Mouse (Mus musculus): ENCODE results near the gene Gmppa. TPM values are rescaled to one million over a fixed set of nuclear protein-coding genes. Genes with fewer than 3 reads are reported as not detected.

The Gmppa gene
- polyA plus RNA-seq, 1 experiment = 70.6 TPM

- Histone ChIP-seq H3K27ac (ENCODE audit: insufficient read depth, low read length) (no peak overlapping the region), H3K4me1 (ENCODE audit: control insufficient read depth, insufficient read depth, low read length) (0 out of 2 replicates have a peak, but pooled peaks cover 2% of the 10 kb centered on the region), H3K4me3 (ENCODE audit: insufficient read depth, low read length) (no peak overlapping the region)
- no peak for TF ChIP-seq POLR2A (IDR thresholded peaks at IDR 0.05; ENCODE audit: low read depth, low read length)
- no peak for TF ChIP-seq CTCF (IDR thresholded peaks at IDR 0.05; ENCODE audit: borderline replicate concordance, insufficient read depth, low read length)
Observed at GRCm38 (mm10) chr1:75443247-75444024, 7.7 kb downstream of the Gmppa start.

GRCm38 (mm10) chr1:75444208-75444607 is 8.5 kb downstream of the Gmppa start:
- Histone ChIP-seq H3K4me1 (ENCODE audit: control insufficient read depth, insufficient read depth, low read length) (0 out of 2 replicates have a peak, but pooled peaks cover 2% of the 10 kb centered on the region), H3K4me3 (ENCODE audit: insufficient read depth, low read length) (no peak overlapping the region), H3K27ac (ENCODE audit: insufficient read depth, low read length) (no peak overlapping the region)
- no peak for TF ChIP-seq CTCF (IDR thresholded peaks at IDR 0.05; ENCODE audit: borderline replicate concordance, insufficient read depth, low read length)
- TF ChIP-seq POLR2A (IDR thresholded peaks at IDR 0.05; ENCODE audit: low read depth, low read length) = no peak

- no peak for TF ChIP-seq POLR2A (IDR thresholded peaks at IDR 0.05; ENCODE audit: low read depth, low read length)
- no peak for TF ChIP-seq CTCF (IDR thresholded peaks at IDR 0.05; ENCODE audit: borderline replicate concordance, insufficient read depth, low read length)
- Histone ChIP-seq H3K27ac (ENCODE audit: insufficient read depth, low read length) (no peak overlapping the region), H3K4me3 (ENCODE audit: insufficient read depth, low read length) (no peak overlapping the region), H3K4me1 (ENCODE audit: control insufficient read depth, insufficient read depth, low read length) (0 out of 2 replicates have a peak, but pooled peaks cover 2% of the 10 kb centered on the region)
Observed at GRCm38 (mm10) chr1:75445141-75445701, 9.5 kb downstream of the Gmppa start.

GRCm38 (mm10) chr1:75445751-75446611 is 10.3 kb downstream of the Gmppa start:
- Histone ChIP-seq H3K4me3 (ENCODE audit: insufficient read depth, low read length) (no peak overlapping the region), H3K4me1 (ENCODE audit: control insufficient read depth, insufficient read depth, low read length) (0 out of 2 replicates have a peak, but pooled peaks cover 2% of the 10 kb centered on the region), H3K27ac (ENCODE audit: insufficient read depth, low read length) (no peak overlapping the region)
- TF ChIP-seq CTCF (IDR thresholded peaks at IDR 0.05; ENCODE audit: borderline replicate concordance, insufficient read depth, low read length) (peak; percentile 98), POLR2A (IDR thresholded peaks at IDR 0.05; ENCODE audit: low read depth, low read length) (no peak)

- H3K4me1 ChIP-seq (ENCODE audit: control insufficient read depth, insufficient read depth, low read length) = 0 out of 2 replicates have a peak, but pooled peaks cover 2% of the 10 kb centered on the region
- no peak for TF ChIP-seq POLR2A (IDR thresholded peaks at IDR 0.05; ENCODE audit: low read depth, low read length)
- no peak for TF ChIP-seq CTCF (IDR thresholded peaks at IDR 0.05; ENCODE audit: borderline replicate concordance, insufficient read depth, low read length)
- no peak overlapping the region for H3K4me3 ChIP-seq (ENCODE audit: insufficient read depth, low read length)
- no peak overlapping the region for H3K27ac ChIP-seq (ENCODE audit: insufficient read depth, low read length)
Observed at GRCm38 (mm10) chr1:75446656-75447055, 10.9 kb downstream of the Gmppa start.

- TF ChIP-seq CTCF (IDR thresholded peaks at IDR 0.05; ENCODE audit: borderline replicate concordance, insufficient read depth, low read length) (no peak), POLR2A (IDR thresholded peaks at IDR 0.05; ENCODE audit: low read depth, low read length) (no peak)
- 0 out of 2 replicates have a peak, but pooled peaks cover 2% of the 10 kb centered on the region for H3K4me1 ChIP-seq (ENCODE audit: control insufficient read depth, insufficient read depth, low read length)
- H3K27ac ChIP-seq (ENCODE audit: insufficient read depth, low read length) = no peak overlapping the region
- no peak overlapping the region for H3K4me3 ChIP-seq (ENCODE audit: insufficient read depth, low read length)
Observed at GRCm38 (mm10) chr1:75447265-75448051, 11.7 kb downstream of the Gmppa start.

- Histone ChIP-seq H3K4me1 (ENCODE audit: control insufficient read depth, insufficient read depth, low read length) (0 out of 2 replicates have a peak, but pooled peaks cover 2% of the 10 kb centered on the region), H3K4me3 (ENCODE audit: insufficient read depth, low read length) (no peak overlapping the region), H3K27ac (ENCODE audit: insufficient read depth, low read length) (no peak overlapping the region)
- no peak for TF ChIP-seq POLR2A (IDR thresholded peaks at IDR 0.05; ENCODE audit: low read depth, low read length)
- TF ChIP-seq CTCF (IDR thresholded peaks at IDR 0.05; ENCODE audit: borderline replicate concordance, insufficient read depth, low read length) = no peak
Observed at GRCm38 (mm10) chr1:75448052-75448431, 12.3 kb downstream of the Gmppa start.

- Histone ChIP-seq H3K4me3 (ENCODE audit: insufficient read depth, low read length) (no peak overlapping the region), H3K27ac (ENCODE audit: insufficient read depth, low read length) (no peak overlapping the region), H3K4me1 (ENCODE audit: control insufficient read depth, insufficient read depth, low read length) (0 out of 2 replicates have a peak, but pooled peaks cover 2% of the 10 kb centered on the region)
- TF ChIP-seq POLR2A (IDR thresholded peaks at IDR 0.05; ENCODE audit: low read depth, low read length) = no peak
- no peak for TF ChIP-seq CTCF (IDR thresholded peaks at IDR 0.05; ENCODE audit: borderline replicate concordance, insufficient read depth, low read length)
Observed at GRCm38 (mm10) chr1:75448937-75449336, 13.2 kb downstream of the Gmppa start.

All from embryonic fibroblast, embryonic 13.5 days (primary cell).